Mouse (Mus musculus): Measurements from ENCODE around the gene Pygo1.

- TF ChIP-seq CTCF (IDR thresholded peaks at IDR 0.05), result no peak
- TF ChIP-seq EP300 (IDR thresholded peaks at IDR 0.05), result no peak
These were observed 47.5 kb upstream of the Pygo1 start for GRCm38 (mm10) chr9:72877905-72878304.

Measured in lung, postnatal 0 days (tissue).